8 mouse cellular contexts compared by ENCODE assay signal in genomic region chr12:99836404-99837131, GRCm38 (mm10). TPM values are rescaled to one million over a fixed set of nuclear protein-coding genes. Genes with fewer than 3 reads are reported as not detected.
DNase-seq lines count a peak whose midpoint lies in the region; ATAC-seq and TF ChIP-seq lines count a peak whose summit lies in the region.

No protein-coding gene starts in this region.

- peak; percentile 8 for DNase-seq in ovary, postnatal 14 days (ENCODE audit: low spot score)
- DNase-seq in ovary, postnatal 36 days (ENCODE audit: low spot score), result no peak
- peak; percentile 39 to 42 for DNase-seq in cerebellum, postnatal 36 days
- DNase-seq in layer of hippocampus, adult 2 months (ENCODE audit: low spot score in 2 of 2), result peak; percentile 47 to 51
- DNase-seq in spleen, adult 12 weeks (ENCODE audit: low spot score), result no peak
- no peak for DNase-seq in ovary, adult 18-20 months (ENCODE audit: low spot score)

- H3K27ac ChIP-seq in layer of hippocampus, adult 2 months, result no peak overlapping the region
- H3K27ac ChIP-seq in midbrain, embryonic 15.5 days, result peak overlapping the region; percentile 82

- 32% methylated on average over 20 of the region's 20 CpGs for WGBS in midbrain, embryonic 15.5 days

- no peak for TF ChIP-seq CTCF in layer of hippocampus, adult 2 months (conservative IDR thresholded peaks at IDR 0.05)

- no peaks in the 10 kb centered on the region for H3K36me3 ChIP-seq in midbrain, embryonic 15.5 days (replicated peaks)

- peak overlapping the region; percentile 38 for H3K4me3 ChIP-seq in layer of hippocampus, adult 2 months
- H3K4me3 ChIP-seq in midbrain, embryonic 15.5 days, result no peak overlapping the region; the same call in 1 of the 2 replicates

- H3K4me1 ChIP-seq in midbrain, embryonic 15.5 days, result peaks cover 18% of the 10 kb centered on the region

- H3K27me3 ChIP-seq in midbrain, embryonic 15.5 days (replicated peaks), result no peaks in the 10 kb centered on the region

- peak; percentile 77 to 81 for ATAC-seq in hematopoietic stem cell, adult 5-6 weeks (replicated peaks in 1 of 2; ENCODE audit: insufficient read depth in 1 of 2, low FRiP score in 2 of 2, low TSS enrichment in 1 of 2, low read depth in 1 of 2, poor library complexity in 2 of 2, severe bottlenecking in 2 of 2)
- ATAC-seq in midbrain, embryonic 15.5 days (replicated peaks), result peak; percentile 94

- no peaks in the 10 kb centered on the region for H3K9me3 ChIP-seq in midbrain, embryonic 15.5 days

- no peak overlapping the region; the same call in 1 of the 2 replicates for H3K9ac ChIP-seq in midbrain, embryonic 15.5 days

- peak overlapping the region; percentile 37 for H3K4me2 ChIP-seq in midbrain, embryonic 15.5 days

RNA-seq across cellular contexts. Expression of gene Efcab11, which starts 47.7 kb away (rescaled TPM):
- total RNA-seq in hematopoietic stem cell, adult 5-6 weeks (2017), result 4.8 and 5.8 TPM in 2 replicates
- under 1 TPM; 0.34 to 0.84 TPM for total RNA-seq in layer of hippocampus, adult 2 months (2021)
- 4.1 and 4.8 TPM in 2 replicates for polyA plus RNA-seq in midbrain, embryonic 15.5 days (2015; fragmentation: Nextera tagmentation; extraction: Ambion mirVana)

RNA-seq across cellular contexts. Expression of gene Tdp1, which starts 47.7 kb away (rescaled TPM):
- 9.1 and 21.0 TPM in 2 replicates for total RNA-seq in hematopoietic stem cell, adult 5-6 weeks (2017)
- 10 to 100 TPM; 24.2 to 30.9 TPM for total RNA-seq in layer of hippocampus, adult 2 months (2021)
- polyA plus RNA-seq in midbrain, embryonic 15.5 days (2015; fragmentation: Nextera tagmentation; extraction: Ambion mirVana), result 53.0 and 56.2 TPM in 2 replicates

Comparison
In these comparisons a context has a peak if more than half of its experiments do, and no peak if none do; other contexts are left out.
1. DNase-seq: peak in ovary, postnatal 14 days (single experiment), cerebellum, postnatal 36 days (2 of 2) and layer of hippocampus, adult 2 months (2 of 2); none in ovary, postnatal 36 days (single experiment), spleen, adult 12 weeks (single experiment) and ovary, adult 18-20 months (single experiment).